Mouse (Mus musculus) liver, embryonic 11.5 days (tissue): Measurements from ENCODE around the gene Gm5431. TPM values are rescaled to one million over a fixed set of nuclear protein-coding genes. Genes with fewer than 3 reads are reported as not detected.
A peak's percentile ranks its signal among the peaks of the same experiment; 100 is the strongest.

ENCODE experiments used
- ATAC-seq: fragments of 200-750 bp; cut with Nextera tagmentation; replicated peaks from 2 replicates; pipeline ENCODE4 v1.8.0; 2017; ENCODE audit warnings: moderate number of reproducible peaks, mild to moderate bottlenecking, moderate TSS enrichment, moderate library complexity; ENCODE audit not compliant: low FRiP score
- DNase-seq: peaks from one replicate; pipeline ENCODE4 v3.0.0-alpha.2; 2017; ENCODE audit warnings: low spot score
- H3K27ac ChIP-seq: fragments of 300-500 bp; sonication (generic); 2 replicates; pipeline ENCODE4 v1.5.1; 2014; ENCODE audit warnings: mild to moderate bottlenecking, low read depth, low read length, control low read depth
- H3K27me3 ChIP-seq: fragments of 300-500 bp; sonication (generic); replicated peaks from 2 replicates; pipeline ENCODE4 v1.6.1; 2014; ENCODE audit warnings: low read length, mixed read lengths; ENCODE audit not compliant: control insufficient read depth, insufficient read depth
- H3K36me3 ChIP-seq: fragments of 300-500 bp; sonication (generic); 2 replicates; pipeline ENCODE4 v1.6.1; 2014; ENCODE audit warnings: mild to moderate bottlenecking, low read length, moderate library complexity, mixed read lengths; ENCODE audit not compliant: control insufficient read depth, insufficient read depth
- H3K4me1 ChIP-seq: fragments of 300-500 bp; sonication (generic); replicated peaks from 2 replicates; pipeline ENCODE4 v1.6.1; 2014; ENCODE audit warnings: low read length, mixed read lengths; ENCODE audit not compliant: control insufficient read depth, insufficient read depth
- H3K4me2 ChIP-seq: fragments of 300-500 bp; sonication (generic); 2 replicates; pipeline ENCODE4 v1.6.1; 2014; ENCODE audit warnings: mild to moderate bottlenecking, control low read depth, moderate library complexity
- H3K4me3 ChIP-seq: fragments of 300-500 bp; sonication (generic); 2 replicates; pipeline ENCODE4 v1.5.1; 2014; ENCODE audit warnings: low read depth, low read length, control low read depth
- H3K9ac ChIP-seq: fragments of 300-500 bp; sonication (generic); 2 replicates; pipeline ENCODE4 v1.6.1; 2014; ENCODE audit warnings: low read depth, low read length, control low read depth
- H3K9me3 ChIP-seq: fragments of 300-500 bp; sonication (generic); 2 replicates; pipeline ENCODE4 v1.6.1; 2016; ENCODE audit warnings: low read length, inconsistent platforms, mixed read lengths; ENCODE audit not compliant: control insufficient read depth
- WGBS: fragments of 180-500 bp; shearing (Covaris S2); extraction: QIAGEN DNeasy Blood & Tissue Kit; methylation state at CpG from one replicate; pipeline ENCODE4 v1.1.7; 2014; 5-methylcytosine and 5-hydroxymethylcytosine counted together
- polyA plus RNA-seq: library from polyadenylated mRNA; unstranded; fragments of >200 nt; fragmentation: Nextera tagmentation; extraction: Ambion mirVana; gene quantifications from 2 replicates; pipeline ENCODE4 v1.2.1, GENCODE M21; 2014

Gm5431 gene
- polyA plus RNA-seq, 1 experiment from 2014 or later = 0.30 TPM

DNA sequence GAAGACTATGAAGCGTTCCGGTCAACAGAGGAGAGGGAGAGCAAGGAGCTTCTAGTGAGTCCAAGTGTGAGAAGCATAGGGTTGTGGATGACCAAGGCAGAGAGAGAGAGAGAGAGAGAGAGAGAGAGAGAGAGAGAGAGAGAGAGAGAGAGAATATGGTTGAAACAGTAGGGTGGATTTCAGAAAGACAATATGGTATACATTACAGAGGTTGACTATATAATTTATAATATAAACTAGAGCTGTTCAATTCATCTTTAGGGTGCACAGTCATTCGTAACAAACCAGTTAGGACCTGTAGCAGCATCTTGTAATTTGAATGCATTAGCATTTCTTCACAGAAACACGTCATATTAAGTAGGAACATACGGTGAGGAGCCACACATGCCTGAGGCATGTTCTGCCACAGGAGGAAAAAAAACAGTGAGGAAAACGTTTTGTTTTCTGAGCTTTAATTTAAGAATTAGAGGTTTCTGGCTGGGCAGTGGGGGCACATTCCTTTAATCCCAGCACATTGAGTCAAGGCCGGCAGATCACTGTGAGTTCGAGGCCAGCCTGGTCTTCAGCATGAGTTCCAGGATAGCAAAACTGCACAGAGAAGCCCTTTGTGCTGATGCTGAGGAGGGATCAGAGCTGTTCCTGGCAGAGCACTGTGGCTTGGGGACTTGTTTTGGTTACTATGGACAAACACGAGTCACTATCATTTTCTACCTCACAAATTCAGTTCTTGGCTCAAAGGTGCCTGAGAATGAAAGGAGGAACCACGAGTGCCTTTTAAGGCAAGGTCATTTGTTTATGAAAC, 62.9 kb downstream of the Gm5431 start:
- H3K27me3 ChIP-seq = peaks cover 6% of the 10 kb centered on the region; the same call in 1 of the 2 replicates
- DNase-seq (no peak), ATAC-seq (no peak)
- H3K4me2 ChIP-seq = peak overlapping the region; percentile 99
- no peaks in the 10 kb centered on the region for H3K9me3 ChIP-seq
- WGBS = 70% methylated on average over 10 of the region's 10 CpGs
- H3K4me3 ChIP-seq = no peak overlapping the region
- H3K9ac ChIP-seq = no peak overlapping the region
- H3K27ac ChIP-seq = no peak overlapping the region
- peaks cover 11% of the 10 kb centered on the region for H3K4me1 ChIP-seq
- H3K36me3 ChIP-seq = no peaks in the 10 kb centered on the region

- H3K27ac ChIP-seq = no peak overlapping the region
- peak; percentile 16; the same call in 1 of the 2 replicates for ATAC-seq
- H3K36me3 ChIP-seq = no peaks in the 10 kb centered on the region
- peaks cover 6% of the 10 kb centered on the region; the same call in 1 of the 2 replicates for H3K27me3 ChIP-seq
- H3K4me2 ChIP-seq = peak overlapping the region; percentile 99
- H3K4me3 ChIP-seq = peak overlapping the region; percentile 85
- no peaks in the 10 kb centered on the region for H3K9me3 ChIP-seq
- peak overlapping the region; percentile 68 for H3K9ac ChIP-seq
- DNase-seq = peak; percentile 54
- 1% methylated on average over 16 of the region's 16 CpGs for WGBS
- peaks cover 11% of the 10 kb centered on the region for H3K4me1 ChIP-seq
These were observed 63.7 kb downstream of the Gm5431 start for GRCm38 (mm10) chr11:48838181-48838797.

Other genes with a start within 250 kb of the Gm5431 start
- gene Rack1, start 101.9 kb downstream of the Gm5431 start, polyA plus RNA-seq = 1,154 and 1,248 TPM in 2 replicates
- gene Trim41, start 84.9 kb downstream of the Gm5431 start, polyA plus RNA-seq = 3.5 and 4.5 TPM in 2 replicates
- gene Trim7, start 76.1 kb downstream of the Gm5431 start, polyA plus RNA-seq = 0.18 and 0.38 TPM in 2 replicates
- gene Gm12184, start 75.6 kb downstream of the Gm5431 start, polyA plus RNA-seq = 6.2 and 7.6 TPM in 2 replicates
- 15.2 and 17.2 TPM in 2 replicates for gene Irgm1, start 30.5 kb downstream of the Gm5431 start, polyA plus RNA-seq
- 1.7 and 2.2 TPM in 2 replicates for gene Psme2b, start 44.0 kb upstream of the Gm5431 start, polyA plus RNA-seq
- 0.10 TPM in 1 of 2 replicates, not detected in the other for gene Olfr56, start 76.7 kb upstream of the Gm5431 start, polyA plus RNA-seq
- 0.48 and 0.51 TPM in 2 replicates for gene 9930111J21Rik1, start 77.2 kb upstream of the Gm5431 start, polyA plus RNA-seq
- gene Gm12185, start 90.0 kb upstream of the Gm5431 start, polyA plus RNA-seq = 0.06 TPM in 1 of 2 replicates, not detected in the other
- 0.29 TPM in 1 of 2 replicates, not detected in the other for gene Tgtp1, start 92.0 kb upstream of the Gm5431 start, polyA plus RNA-seq
- gene 9930111J21Rik2, start 149.0 kb upstream of the Gm5431 start, polyA plus RNA-seq = 0.30 and 0.31 TPM in 2 replicates
- 0.23 and 0.58 TPM in 2 replicates for gene Tgtp2, start 162.0 kb upstream of the Gm5431 start, polyA plus RNA-seq
- gene Ifi47, start 174.4 kb upstream of the Gm5431 start, polyA plus RNA-seq = 6.0 and 8.2 TPM in 2 replicates
- not detected in 2 replicates for gene Olfr1396, start 212.7 kb upstream of the Gm5431 start, polyA plus RNA-seq
- not detected in 2 replicates for gene Olfr1395, start 240.1 kb upstream of the Gm5431 start, polyA plus RNA-seq